Mouse (Mus musculus) spleen, postnatal 4 days (tissue): Measurements from ENCODE around the gene Plekhh3.

Experiments
- DNase-seq, 2 experiments: peaks; one replicate each; pipeline ENCODE4 v3.0.0; 2022; ENCODE audit warnings: low spot score in 2 of 2

Gene Plekhh3

GRCm38 (mm10) chr11:101119761-101120544 is 51.2 kb downstream of the Plekhh3 start, which contains the start of the genes Retreg3 and Tubg1:
Gene Retreg3 (minus strand): TSS chr11:101119893.
Gene Tubg1 (plus strand): TSS chr11:101119938.
- DNase-seq: peak; percentile 99 to 100

- DNase-seq: no peak
Observed at GRCm38 (mm10) chr11:101119131-101119760, 51.9 kb downstream of the Plekhh3 start.

GRCm38 (mm10) chr11:101118105-101118504 is 53.0 kb downstream of the Plekhh3 start:
- DNase-seq: no peak

GRCm38 (mm10) chr11:101115564-101115963 is 55.6 kb downstream of the Plekhh3 start:
- no peak for DNase-seq
